Mouse (Mus musculus) erythroblast, embryonic 14.5 days (primary cell): ENCODE data around the gene Rbpj.

Experiments
- GATA1 ChIP-seq: IDR thresholded peaks from 2 replicates; pipeline ENCODE4 v1.6.1; 2012; ENCODE audit warnings: low read length, inconsistent platforms, mixed read lengths
- TAL1 ChIP-seq: IDR thresholded peaks from 3 replicates; pipeline ENCODE4 v1.6.1; 2012; ENCODE audit warnings: low read length, inconsistent platforms, mixed read lengths

GRCm38 (mm10) chr5:53467602-53468001 is 1.6 kb downstream of the Rbpj start:
- TF ChIP-seq GATA1: no peak
- no peak for TF ChIP-seq TAL1
